Mouse (Mus musculus) heart, postnatal 0 days (tissue): ENCODE data around the gene Asb5. TPM values are rescaled to one million over a fixed set of nuclear protein-coding genes. Genes with fewer than 3 reads are reported as not detected.
"Not testable (repeated sequence)": the region's sequence is repeated elsewhere in the genome, so short reads cannot be mapped to it uniquely, and the experiment has no call there.

Experiments used
- ATAC-seq: fragments of 200-750 bp; cut with Nextera tagmentation; 2 replicates; pipeline ENCODE4 v1.8.0; 2017; ENCODE audit warnings: low read depth, moderate number of reproducible peaks, moderate library complexity; ENCODE audit not compliant: insufficient read depth
- DNase-seq: peaks from one replicate; pipeline ENCODE4 v3.0.0-alpha.2; 2016; ENCODE audit warnings: low spot score
- H3K27ac ChIP-seq: fragments of 300-500 bp; sonication (generic); 2 replicates; pipeline ENCODE4 v1.5.1; 2014; ENCODE audit warnings: low read depth, mild to moderate bottlenecking
- H3K27me3 ChIP-seq: fragments of 300-500 bp; sonication (generic); 2 replicates; pipeline ENCODE4 v1.6.1; 2014; ENCODE audit warnings: low read length, mixed read lengths; ENCODE audit not compliant: control insufficient read depth, insufficient read depth
- H3K36me3 ChIP-seq: fragments of 300-500 bp; sonication (generic); replicated peaks from 2 replicates; pipeline ENCODE4 v1.6.1; 2014; ENCODE audit warnings: low read length, mixed read lengths; ENCODE audit not compliant: control insufficient read depth, insufficient read depth
- H3K4me1 ChIP-seq: fragments of 300-500 bp; sonication (generic); 2 replicates; pipeline ENCODE4 v1.6.1; 2014; ENCODE audit warnings: antibody characterized with exemption; ENCODE audit not compliant: control insufficient read depth, insufficient read depth
- H3K4me2 ChIP-seq: fragments of 300-500 bp; sonication (generic); 2 replicates; pipeline ENCODE4 v1.6.1; 2014; ENCODE audit warnings: low read depth, mild to moderate bottlenecking, low read length, moderate library complexity
- H3K4me3 ChIP-seq: fragments of 300-500 bp; sonication (generic); 2 replicates; pipeline ENCODE4 v1.5.1; 2014; ENCODE audit warnings: low read depth, low read length
- H3K9ac ChIP-seq: fragments of 300-500 bp; sonication (generic); replicated peaks from 2 replicates; pipeline ENCODE4 v1.6.1; 2014; ENCODE audit warnings: low read depth, low read length, mixed read lengths
- H3K9me3 ChIP-seq: fragments of 300-500 bp; sonication (generic); replicated peaks from 2 replicates; pipeline ENCODE4 v1.6.1; 2016; ENCODE audit warnings: low read length; ENCODE audit not compliant: control insufficient read depth
- CTCF ChIP-seq: IDR thresholded peaks from 2 replicates; pipeline ENCODE4 v1.5.1; 2016; ENCODE audit warnings: antibody characterized with exemption, control low read depth, low read depth
- EP300 ChIP-seq: IDR thresholded peaks from 2 replicates; pipeline ENCODE4 v1.6.1; 2016; ENCODE audit warnings: antibody characterized with exemption, low read depth
- WGBS: fragments of 180-500 bp; shearing (Covaris S2); extraction: QIAGEN DNeasy Blood & Tissue Kit; methylation state at CpG from one replicate; pipeline ENCODE4 v1.1.7; 2014; 5-methylcytosine and 5-hydroxymethylcytosine counted together
- polyA plus RNA-seq: library from polyadenylated mRNA; unstranded; fragments of >200 nt; fragmentation: Nextera tagmentation; extraction: Ambion mirVana; gene quantifications from 2 replicates; pipeline ENCODE4 v1.2.1, GENCODE M21; 2015
- total RNA-seq: library from RNA; depleted of rRNA; stranded (reverse); fragments of >200 nt; gene quantifications from 2 replicates; pipeline ENCODE4 v1.2.3, GENCODE M21; 2014; ENCODE audit warnings: low replicate concordance; rRNA removed

Asb5 gene
- total and polyA plus RNA-seq, 2 experiments from 2014 or later = 2.2 to 6.6 TPM

DNA sequence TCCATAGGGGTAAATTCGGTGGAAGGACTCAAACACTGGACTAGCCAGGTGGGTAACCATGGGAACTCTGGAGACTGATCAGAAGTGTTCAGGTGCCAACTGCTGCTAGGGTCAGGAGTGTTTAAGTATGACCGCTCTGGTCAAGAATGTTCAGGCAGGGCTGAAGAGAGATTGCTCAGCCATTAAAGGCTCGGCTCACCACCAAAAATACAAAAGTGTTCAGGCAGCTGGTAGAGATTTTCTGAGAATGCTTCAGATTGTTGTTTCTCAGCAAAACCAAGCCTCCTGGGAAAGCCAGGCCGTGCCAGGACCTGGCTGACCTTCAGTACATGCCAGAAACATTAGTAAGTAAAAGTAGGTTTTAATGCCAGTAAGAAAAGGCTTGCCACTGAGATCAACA is 80.9 kb downstream of the Asb5 start:
- Histone ChIP-seq H3K4me1 (peaks cover 19% of the 10 kb centered on the region), H3K9ac (no peak overlapping the region), H3K4me3 (no peak overlapping the region), H3K4me2 (no peak overlapping the region), H3K9me3 (no peaks in the 10 kb centered on the region), H3K36me3 (no peaks in the 10 kb centered on the region), H3K27ac (peak overlapping the region; percentile 79), H3K27me3 (no peaks in the 10 kb centered on the region)
- ATAC-seq (peak; percentile 54; the same call in 1 of the 2 replicates), DNase-seq (peak; percentile 48)
- 31% methylated on average over 4 of the region's 4 CpGs for WGBS
- TF ChIP-seq EP300 (no peak), CTCF (no peak)

DNA sequence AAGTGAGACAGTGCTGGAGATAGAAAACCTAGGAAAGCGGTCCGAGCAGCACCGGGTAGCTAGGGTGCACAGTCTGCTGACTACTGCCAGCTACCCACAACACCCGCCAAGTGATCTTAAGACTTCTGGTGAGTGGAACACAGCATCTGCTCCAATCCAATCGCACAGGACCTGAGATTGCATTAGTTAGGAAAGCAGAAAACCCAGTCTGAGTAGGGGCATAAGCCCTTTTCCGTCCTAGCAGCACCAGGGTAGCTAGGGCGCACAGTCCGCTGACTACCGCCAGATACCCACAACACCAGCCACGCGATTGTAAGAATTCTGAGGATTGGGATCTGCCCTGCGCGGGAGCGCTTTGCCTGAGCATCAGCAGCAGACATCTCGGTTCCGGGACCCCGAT is 87.3 kb downstream of the Asb5 start:
- 79% methylated on average over 17 of the region's 17 CpGs for WGBS
- not testable (repeated sequence) for H3K9me3 ChIP-seq, H3K27ac ChIP-seq, DNase-seq, H3K36me3 ChIP-seq, H3K4me2 ChIP-seq, H3K4me1 ChIP-seq, H3K9ac ChIP-seq, ATAC-seq, H3K27me3 ChIP-seq, H3K4me3 ChIP-seq

Other genes with a start within 250 kb of the Asb5 start
- 24.8 and 36.7 TPM in 2 replicates for gene Spcs3, start 418 bp downstream of the Asb5 start, total RNA-seq
- 32.7 and 36.2 TPM in 2 replicates for gene Spcs3, start 418 bp downstream of the Asb5 start, polyA plus RNA-seq
- gene Spata4, start 71.2 kb downstream of the Asb5 start, total RNA-seq = not detected in 2 replicates
- gene Spata4, start 71.2 kb downstream of the Asb5 start, polyA plus RNA-seq = not detected in 2 replicates